ENCODE assay signal across 8 mouse cellular contexts in the genomic region with DNA sequence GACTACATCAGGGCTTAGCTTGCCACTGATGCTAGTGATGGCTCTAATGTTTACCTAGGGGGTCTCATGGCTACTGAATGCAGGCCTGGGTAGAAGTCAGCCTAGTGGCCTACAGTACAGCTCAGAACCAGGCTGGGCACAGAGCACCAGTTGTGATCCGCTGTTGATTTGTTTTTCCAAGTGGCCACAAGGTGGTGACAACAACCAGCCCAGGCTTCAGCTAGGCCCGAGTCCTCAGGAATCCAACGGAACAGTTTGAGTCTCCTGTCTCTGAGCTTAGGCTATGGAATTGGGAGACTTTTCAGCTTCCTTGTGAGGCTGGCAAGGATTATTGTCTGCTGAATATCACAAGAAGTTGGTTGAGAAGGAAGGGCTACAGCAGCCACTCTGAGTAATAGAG. TPM values are rescaled to one million over a fixed set of nuclear protein-coding genes. Genes with fewer than 3 reads are reported as not detected.
DNase-seq lines count a peak whose midpoint lies in the region; ATAC-seq and TF ChIP-seq lines count a peak whose summit lies in the region.

No protein-coding gene starts in this region.

- H3K9me3 ChIP-seq in kidney, embryonic 16.5 days (ENCODE audit: low read length), result no peaks in the 10 kb centered on the region
- no peaks in the 10 kb centered on the region for H3K9me3 ChIP-seq in liver, embryonic 14.5 days (ENCODE audit: control insufficient read depth, low read length)
- no peaks in the 10 kb centered on the region for H3K9me3 ChIP-seq in intestine, embryonic 15.5 days

- H3K4me2 ChIP-seq in kidney, embryonic 16.5 days (replicated peaks; ENCODE audit: low read depth, low read length), result no peak overlapping the region
- no peak overlapping the region for H3K4me2 ChIP-seq in liver, embryonic 14.5 days (ENCODE audit: low read depth)
- H3K4me2 ChIP-seq in intestine, embryonic 15.5 days (replicated peaks), result no peak overlapping the region

- no peak overlapping the region for H3K4me3 ChIP-seq in kidney, embryonic 16.5 days (ENCODE audit: low read length)
- H3K4me3 ChIP-seq in liver, embryonic 14.5 days (ENCODE audit: insufficient read depth in 1 of 2, low read depth in 2 of 2, low read length in 2 of 2), result no peak overlapping the region
- H3K4me3 ChIP-seq in intestine, embryonic 15.5 days (replicated peaks), result no peak overlapping the region

- ATAC-seq in kidney, embryonic 16.5 days (ENCODE audit: low FRiP score, low TSS enrichment), result no peak
- ATAC-seq in liver, embryonic 14.5 days (ENCODE audit: insufficient read depth), result no peak
- no peak for ATAC-seq in intestine, embryonic 15.5 days

- H3K4me1 ChIP-seq in kidney, embryonic 16.5 days (ENCODE audit: insufficient read depth, low read length), result peaks cover 13% of the 10 kb centered on the region
- H3K4me1 ChIP-seq in liver, embryonic 14.5 days (replicated peaks; ENCODE audit: control insufficient read depth in 2 of 2, insufficient read depth in 2 of 2, low read length in 1 of 2), result peaks cover 3 to 12% of the 10 kb centered on the region in 2 experiments; a peak in 3 of 4 replicates
- peaks cover 14% of the 10 kb centered on the region for H3K4me1 ChIP-seq in intestine, embryonic 15.5 days (replicated peaks)

- DNase-seq in urinary bladder, postnatal 36 days (ENCODE audit: low spot score in 2 of 2), result peak; percentile 23 to 42
- DNase-seq in urinary bladder, adult 2 months (ENCODE audit: low spot score), result no peak
- peak; percentile 67 to 72 for DNase-seq in cerebellum, postnatal 10 days
- DNase-seq in gastrocnemius, adult 8-10 months (ENCODE audit: low spot score in 2 of 2), result peak; percentile 16 to 20
- no peak for DNase-seq in liver, embryonic 14.5 days (ENCODE audit: low read depth in 3 of 3, low spot score in 3 of 3)
- peak; percentile 80 for DNase-seq in right cerebral cortex, postnatal 10 days (ENCODE audit: low spot score in 2 of 2)

- peak overlapping the region; percentile 36; the same call in 1 of the 2 replicates for H3K9ac ChIP-seq in kidney, embryonic 16.5 days (replicated peaks; ENCODE audit: low read length)
- no peak overlapping the region for H3K9ac ChIP-seq in liver, embryonic 14.5 days (replicated peaks)
- H3K9ac ChIP-seq in intestine, embryonic 15.5 days, result no peak overlapping the region

- H3K36me3 ChIP-seq in kidney, embryonic 16.5 days (ENCODE audit: insufficient read depth, low read length), result 0 out of 2 replicates have a peak, but pooled peaks cover 5% of the 10 kb centered on the region
- H3K36me3 ChIP-seq in liver, embryonic 14.5 days (replicated peaks; ENCODE audit: control insufficient read depth, insufficient read depth, low read depth), result no peaks in the 10 kb centered on the region
- H3K36me3 ChIP-seq in intestine, embryonic 15.5 days, result no peaks in the 10 kb centered on the region

- peak; percentile 76 for TF ChIP-seq CTCF in liver, embryonic 14.5 days (IDR thresholded peaks at IDR 0.05; ENCODE audit: low read depth)

- TF ChIP-seq EP300 in liver, embryonic 14.5 days (IDR thresholded peaks at IDR 0.05; ENCODE audit: low read depth), result no peak

- no peaks in the 10 kb centered on the region for H3K27me3 ChIP-seq in kidney, embryonic 16.5 days (ENCODE audit: insufficient read depth, low read length)
- no peaks in the 10 kb centered on the region for H3K27me3 ChIP-seq in liver, embryonic 14.5 days (ENCODE audit: control insufficient read depth, insufficient read depth, low read length)
- H3K27me3 ChIP-seq in intestine, embryonic 15.5 days (replicated peaks), result no peaks in the 10 kb centered on the region

- WGBS in kidney, embryonic 16.5 days, result 11% methylated on average over 3 of the region's 3 CpGs
- WGBS in liver, embryonic 14.5 days (ENCODE audit: insufficient replicate concordance), result 41% methylated on average over 3 of the region's 3 CpGs
- 15% methylated on average over 3 of the region's 3 CpGs for WGBS in intestine, embryonic 15.5 days

- H3K27ac ChIP-seq in kidney, embryonic 16.5 days (ENCODE audit: low read length), result no peak overlapping the region
- H3K27ac ChIP-seq in liver, embryonic 14.5 days, result no peak overlapping the region
- H3K27ac ChIP-seq in intestine, embryonic 15.5 days, result no peak overlapping the region

RNA-seq across cellular contexts. Expression of a gene that starts 3.1 kb away (rescaled TPM):
- polyA plus RNA-seq in urinary bladder, adult 2 months (2012; rRNA removed), result 23.8 and 25.3 TPM in 2 replicates
- total RNA-seq in gastrocnemius, adult 8-10 months (2022), result 10 to 100 TPM; 60.4 to 77.8 (median 69.2) TPM
- 67.2 and 69.0 TPM in 2 replicates for polyA plus RNA-seq in kidney, embryonic 16.5 days (2015; fragmentation: Nextera tagmentation; extraction: Ambion mirVana)
- polyA plus RNA-seq in liver, embryonic 14.5 days (2012; rRNA removed), result 4.1 and 8.3 TPM in 2 replicates
- polyA plus RNA-seq in liver, embryonic 14.5 days (2014; fragmentation: Nextera tagmentation; extraction: Ambion mirVana), result 18.7 and 20.6 TPM in 2 replicates
- 51.4 and 53.0 TPM in 2 replicates for polyA plus RNA-seq in intestine, embryonic 15.5 days (2015; fragmentation: Nextera tagmentation; extraction: Ambion mirVana)

Comparison
In these comparisons a context has a peak if more than half of its experiments do, and no peak if none do; other contexts are left out.
1. DNase-seq: peak in urinary bladder, postnatal 36 days (2 of 2), cerebellum, postnatal 10 days (2 of 2), gastrocnemius, adult 8-10 months (2 of 2) and right cerebral cortex, postnatal 10 days (2 of 2); none in urinary bladder, adult 2 months (single experiment) and liver, embryonic 14.5 days (0 of 3).